Mouse (Mus musculus) cerebellum, adult 2 months (tissue): ENCODE measurements around the gene Mepe. TPM values are rescaled to one million over a fixed set of nuclear protein-coding genes. Genes with fewer than 3 reads are reported as not detected.

ENCODE experiments used
- DNase-seq, 2 experiments: peaks; one replicate each; pipeline ENCODE4 v3.0.0; 2021
- H3K27ac ChIP-seq: fragments of 200-500 bp; 2 replicates; pipeline ENCODE4 v1.5.1; 2012; ENCODE audit warnings: low read length, control low read depth, inconsistent platforms; ENCODE audit not compliant: insufficient read depth
- H3K27me3 ChIP-seq: fragments of 200-500 bp; 2 replicates; pipeline ENCODE4 v1.6.1; 2012; ENCODE audit warnings: inconsistent platforms, mild to moderate bottlenecking, low read length, moderate library complexity; ENCODE audit not compliant: control insufficient read depth, insufficient read depth
- H3K4me1 ChIP-seq: fragments of 200-500 bp; 2 replicates; pipeline ENCODE4 v1.6.1; 2011; ENCODE audit warnings: low read length; ENCODE audit not compliant: control insufficient read depth, insufficient read depth
- H3K4me3 ChIP-seq: fragments of 200-500 bp; replicated peaks from 2 replicates; pipeline ENCODE3; 2011; ENCODE audit warnings: mild to moderate bottlenecking, low read depth, low read length, control low read depth; ENCODE audit not compliant: insufficient read depth
- CTCF ChIP-seq: fragments of 200-500 bp; IDR thresholded peaks from 2 replicates; pipeline ENCODE4 v1.5.1; 2011; ENCODE audit warnings: low read depth, mild to moderate bottlenecking, control low read depth, low read length, moderate library complexity, borderline replicate concordance; ENCODE audit not compliant: insufficient read depth
- POLR2A ChIP-seq: fragments of 200-500 bp; IDR thresholded peaks from 2 replicates; pipeline ENCODE4 v1.6.1; 2011; ENCODE audit warnings: low read length, control low read depth, borderline replicate concordance; ENCODE audit not compliant: insufficient read depth
- WGBS: fragments of 180-500 bp; shearing (Covaris S2); methylation state at CpG from one replicate; pipeline ENCODE4 v1.1.7; 2018; 5-methylcytosine and 5-hydroxymethylcytosine counted together
- polyA plus RNA-seq: library from polyadenylated mRNA; depleted of rRNA; stranded (reverse); fragments of >200 nt; gene quantifications from 2 replicates; pipeline ENCODE4 v1.2.3, GENCODE M21; 2012; rRNA removed

Mepe gene
- polyA plus RNA-seq, 1 experiment: not detected

DNA sequence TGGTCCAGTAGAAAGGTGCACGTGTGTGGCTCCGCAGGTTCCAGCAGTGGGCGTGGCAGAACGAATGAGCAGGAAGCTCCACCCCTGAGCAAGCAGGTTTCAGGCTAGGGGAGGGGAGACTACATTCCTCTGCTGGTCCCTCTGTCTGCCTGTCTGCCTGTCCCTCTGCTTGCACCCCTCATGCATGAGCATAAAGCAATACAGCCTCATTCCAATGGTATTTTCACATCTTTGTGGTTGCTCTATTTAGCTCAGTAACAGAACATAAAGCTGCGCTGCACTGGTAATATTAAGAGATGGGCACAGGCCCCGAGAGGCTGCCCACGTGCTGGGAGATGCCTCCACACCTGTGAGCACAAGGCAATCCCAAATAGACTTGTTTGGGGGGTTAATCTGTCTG lies 56.5 kb downstream of the Mepe start:
- Histone ChIP-seq H3K4me1 (no peaks in the 10 kb centered on the region), H3K27me3 (no peaks in the 10 kb centered on the region), H3K4me3 (no peak overlapping the region), H3K27ac (no peak overlapping the region)
- 70% methylated on average over 5 of the region's 7 CpGs for WGBS
- TF ChIP-seq CTCF (no peak), POLR2A (no peak)
- no peak for DNase-seq

DNA sequence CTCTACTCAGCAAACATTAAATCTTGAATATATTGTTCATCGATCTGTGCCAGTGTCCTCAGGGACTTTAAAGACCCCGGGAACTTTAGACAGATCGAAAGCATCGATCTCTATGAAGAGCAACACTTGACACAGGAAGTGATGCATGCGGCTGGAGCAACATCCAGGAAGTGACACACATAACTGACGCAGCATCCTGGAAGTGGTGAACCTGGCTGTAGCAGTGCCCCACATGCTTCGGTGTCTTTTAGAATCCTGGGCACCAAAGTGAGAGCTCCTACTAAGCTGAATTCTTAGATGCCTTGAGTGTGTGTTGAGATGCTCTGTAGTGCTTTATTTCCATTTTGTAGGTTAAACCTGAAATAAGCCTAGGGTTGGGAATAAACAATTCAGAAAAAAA lies 59.4 kb downstream of the Mepe start:
- 92% methylated on average over 7 of the region's 7 CpGs for WGBS
- no peaks in the 10 kb centered on the region for H3K4me1 ChIP-seq
- no peak overlapping the region for H3K27ac ChIP-seq
- no peak overlapping the region for H3K4me3 ChIP-seq
- H3K27me3 ChIP-seq: no peaks in the 10 kb centered on the region
- DNase-seq: no peak
- TF ChIP-seq CTCF (no peak), POLR2A (no peak)

DNA sequence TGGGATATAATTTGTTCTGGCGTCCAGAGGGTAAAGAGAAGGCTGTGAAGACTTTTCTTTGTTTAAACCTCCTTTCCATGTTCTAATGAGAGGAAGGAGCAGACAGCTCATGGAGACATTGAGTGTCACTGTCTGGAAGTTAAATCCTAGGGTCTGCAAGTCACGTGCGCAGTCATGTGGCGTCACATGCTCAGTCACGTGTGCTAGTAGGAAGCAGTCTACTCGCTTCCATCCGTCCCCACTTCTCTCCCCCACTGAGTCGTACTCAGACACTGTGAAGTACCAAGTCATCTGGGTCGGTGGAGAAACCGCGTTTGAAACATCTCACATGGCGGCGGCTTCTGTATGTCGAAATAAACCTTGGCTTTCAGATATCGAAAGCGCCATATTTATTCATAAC lies 60.4 kb downstream of the Mepe start:
- 92% methylated on average over 16 of the region's 16 CpGs for WGBS
- TF ChIP-seq POLR2A (no peak), CTCF (no peak)
- no peak for DNase-seq

DNA sequence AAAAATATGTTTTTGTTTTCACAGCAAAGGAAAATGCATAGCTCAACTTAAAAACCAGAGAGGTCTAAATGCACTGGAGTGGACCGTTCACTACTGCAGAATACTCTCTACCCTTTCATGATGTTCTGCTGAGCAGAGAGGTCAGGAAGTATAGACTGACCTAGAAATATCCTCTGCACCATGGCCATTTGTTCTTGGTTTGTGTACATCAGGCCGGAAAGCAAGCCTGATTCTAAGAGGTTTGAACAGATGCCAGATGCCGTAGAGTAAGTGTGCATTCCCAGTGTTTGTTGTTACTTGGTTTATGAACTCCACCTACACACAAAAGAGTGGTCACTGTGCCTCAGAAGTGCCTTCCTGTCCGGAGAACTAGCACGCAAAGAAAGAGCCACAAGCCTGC lies 61.8 kb downstream of the Mepe start:
- H3K27ac ChIP-seq: no peak overlapping the region
- H3K4me3 ChIP-seq: no peak overlapping the region
- TF ChIP-seq CTCF: no peak
- no peak for TF ChIP-seq POLR2A
- no peaks in the 10 kb centered on the region for H3K4me1 ChIP-seq
- DNase-seq: no peak
- WGBS: 77% methylated on average over 5 of the region's 5 CpGs
- H3K27me3 ChIP-seq: no peaks in the 10 kb centered on the region

More for the DNA sequence above, 60.4 kb downstream of the Mepe start:
- Histone ChIP-seq H3K4me3 (no peak overlapping the region), H3K27me3 (no peaks in the 10 kb centered on the region), H3K27ac (no peak overlapping the region), H3K4me1 (no peaks in the 10 kb centered on the region)

Other genes starting within 250 kb of the Mepe start
- not detected in 2 replicates for gene Gm17660, start 247.7 kb upstream of the Mepe start, polyA plus RNA-seq
- gene Sparcl1, start 211.6 kb upstream of the Mepe start, polyA plus RNA-seq: 1,650 and 1,724 TPM in 2 replicates
- 0.05 and 0.07 TPM in 2 replicates for gene Dspp, start 154.6 kb upstream of the Mepe start, polyA plus RNA-seq
- 6.1 and 8.2 TPM in 2 replicates for gene Dmp1, start 122.7 kb upstream of the Mepe start, polyA plus RNA-seq
- 0.05 and 0.20 TPM in 2 replicates for gene Ibsp, start 26.2 kb upstream of the Mepe start, polyA plus RNA-seq
- gene Spp1, start 109.8 kb downstream of the Mepe start, polyA plus RNA-seq: 121 and 154 TPM in 2 replicates
- gene Pkd2, start 134.1 kb downstream of the Mepe start, polyA plus RNA-seq: 34.8 and 37.1 TPM in 2 replicates
- gene BC005561, start 183.0 kb downstream of the Mepe start, polyA plus RNA-seq: 4.3 and 4.9 TPM in 2 replicates